Mouse (Mus musculus): ENCODE results near the gene Lgmn. TPM values are rescaled to one million over a fixed set of nuclear protein-coding genes. Genes with fewer than 3 reads are reported as not detected.

Gene Lgmn
- total and polyA plus RNA-seq, 3 experiments, result 38.5 to 49.9 (median 42.6) TPM

GRCm38 (mm10) chr12:102451126-102451851 lies 11.7 kb upstream of the Lgmn start:
- Histone ChIP-seq H3K4me2 (ENCODE audit: insufficient read depth, low read depth, poor library complexity, severe bottlenecking) (peak overlapping the region; percentile 59), H3K4me1 (ENCODE audit: control insufficient read depth in 1 of 2, insufficient read depth in 2 of 2) (peaks cover 17 to 63% of the 10 kb centered on the region in 2 experiments), H3K4me3 (replicated peaks in 1 of 3; ENCODE audit: low read depth in 2 of 3, low read length in 2 of 3, poor library complexity in 1 of 3) (no peak overlapping the region), H3K9me3 (replicated peaks; ENCODE audit: low read length) (no peaks in the 10 kb centered on the region), H3K27me3 (replicated peaks) (no peaks in the 10 kb centered on the region), H3K36me3 (replicated peaks in 1 of 2; ENCODE audit: control insufficient read depth in 1 of 2, insufficient read depth in 1 of 2, low read length in 1 of 2) (no peaks in the 10 kb centered on the region), H3K27ac (ENCODE audit: insufficient read depth, low read depth) (peak overlapping the region; percentile 50; the same call in 1 of the 2 replicates), H3K9ac (ENCODE audit: insufficient read depth, low read depth) (peak overlapping the region; percentile 47), H3K79me2 (replicated peaks; ENCODE audit: control insufficient read depth, extremely low read depth, insufficient read depth, poor library complexity, severe bottlenecking) (no peaks in the 10 kb centered on the region)
- DNase-seq (ENCODE audit: extremely low read depth), result peak; percentile 74
- TF ChIP-seq NRF1 (IDR thresholded peaks at IDR 0.05; ENCODE audit: low read depth, low read length), result no peak
- no peak for TF ChIP-seq JUN (IDR thresholded peaks at IDR 0.05; ENCODE audit: insufficient read depth, low read depth, low read length)
- no peak for TF ChIP-seq E2F4 (IDR thresholded peaks at IDR 0.05; ENCODE audit: insufficient replicate concordance, low read depth, low read length)
- TF ChIP-seq ETS1 (conservative IDR thresholded peaks at IDR 0.05; ENCODE audit: low read depth, low read length), result no peak
- TF ChIP-seq JUND (conservative IDR thresholded peaks at IDR 0.05; ENCODE audit: low read depth, low read length), result no peak
- TF ChIP-seq EP300 (IDR thresholded peaks at IDR 0.05; ENCODE audit: low read length), result peak; percentile 65
- TF ChIP-seq ZMIZ1 (IDR thresholded peaks at IDR 0.05; ENCODE audit: low read depth, low read length), result no peak
- TF ChIP-seq NELFE (IDR thresholded peaks at IDR 0.05; ENCODE audit: low read depth, low read length), result no peak
- TF ChIP-seq MYC (IDR thresholded peaks at IDR 0.05; ENCODE audit: low read depth, low read length), result no peak
- TF ChIP-seq GABPA (IDR thresholded peaks at IDR 0.05; ENCODE audit: insufficient replicate concordance, low read depth, low read length), result no peak
- no peak for TF ChIP-seq KAT2A (IDR thresholded peaks at IDR 0.05; ENCODE audit: insufficient replicate concordance, low read length)
- TF ChIP-seq RAD21 (IDR thresholded peaks at IDR 0.05; ENCODE audit: low read depth, low read length), result no peak
- TF ChIP-seq USF1 (IDR thresholded peaks at IDR 0.05; ENCODE audit: low read depth, low read length), result no peak
- TF ChIP-seq CHD2 (IDR thresholded peaks at IDR 0.05; ENCODE audit: low read length), result no peak
- TF ChIP-seq ELF1 (IDR thresholded peaks at IDR 0.05; ENCODE audit: low read depth, low read length), result peak; percentile 62
- TF ChIP-seq ZNF384 (IDR thresholded peaks at IDR 0.05; ENCODE audit: low read depth, low read length), result no peak
- no peak for TF ChIP-seq ZC3H11A (IDR thresholded peaks at IDR 0.05; ENCODE audit: low read depth, low read length)
- TF ChIP-seq CTCF (conservative IDR thresholded peaks at IDR 0.05 in 1 of 2, IDR thresholded peaks at IDR 0.05 in 1 of 2; ENCODE audit: low read depth in 2 of 2, low read length in 2 of 2), result no peak
- TF ChIP-seq ZKSCAN1 (IDR thresholded peaks at IDR 0.05; ENCODE audit: borderline replicate concordance, low read depth, low read length), result no peak
- TF ChIP-seq TCF12 (IDR thresholded peaks at IDR 0.05; ENCODE audit: low read depth, low read length), result no peak
- TF ChIP-seq MXI1 (IDR thresholded peaks at IDR 0.05; ENCODE audit: low read depth, low read length), result no peak
- TF ChIP-seq CHD1 (IDR thresholded peaks at IDR 0.05; ENCODE audit: low read depth, low read length), result no peak
- no peak for TF ChIP-seq UBTF (IDR thresholded peaks at IDR 0.05; ENCODE audit: low read depth, low read length)
- TF ChIP-seq SMC3 (IDR thresholded peaks at IDR 0.05; ENCODE audit: low read depth, low read length), result no peak
- peak; percentile 51; the same call in 1 of the 2 replicates for TF ChIP-seq SIN3A (IDR thresholded peaks at IDR 0.05; ENCODE audit: low read length)
- no peak for TF ChIP-seq MAX (IDR thresholded peaks at IDR 0.05; ENCODE audit: low read length)
- peak; percentile 62 for TF ChIP-seq IRF4 (IDR thresholded peaks at IDR 0.05; ENCODE audit: low read depth, low read length)
- TF ChIP-seq MEF2A (IDR thresholded peaks at IDR 0.05; ENCODE audit: borderline replicate concordance, low read depth, low read length), result peak; percentile 81; the same call in 1 of the 2 replicates
- TF ChIP-seq PAX5 (IDR thresholded peaks at IDR 0.05; ENCODE audit: low read length), result no peak
- peak; percentile 19; the same call in 1 of the 2 replicates for TF ChIP-seq BHLHE40 (IDR thresholded peaks at IDR 0.05; ENCODE audit: low read depth, low read length)
- peak; percentile 34; the same call in 1 of the 2 replicates for TF ChIP-seq POLR2A (IDR thresholded peaks at IDR 0.05; ENCODE audit: low read depth, low read length)
- no peak for TF ChIP-seq USF2 (conservative IDR thresholded peaks at IDR 0.05; ENCODE audit: low read depth, low read length)
- TF ChIP-seq HCFC1 (IDR thresholded peaks at IDR 0.05; ENCODE audit: low read depth, low read length), result no peak
- peak; percentile 66 for TF ChIP-seq TBP (conservative IDR thresholded peaks at IDR 0.05; ENCODE audit: low read depth, low read length)
- no peak; the same call in 1 of the 2 replicates for TF ChIP-seq MAFK (IDR thresholded peaks at IDR 0.05; ENCODE audit: insufficient replicate concordance, low read length)
- TF ChIP-seq MAZ (IDR thresholded peaks at IDR 0.05; ENCODE audit: low read depth, low read length), result no peak
- no peak for TF ChIP-seq POLR2AphosphoS2 (IDR thresholded peaks at IDR 0.05; ENCODE audit: low read depth, low read length)
- TF ChIP-seq RCOR1 (conservative IDR thresholded peaks at IDR 0.05; ENCODE audit: low read depth, low read length), result no peak
- dilution Hi-C loops (cut with MboI; ENCODE audit: extremely low pct_ligation_motif_present, extremely low pct_unique_long_range_greater_than_20kb, low sequenced_read_pairs) (no loop called here), in situ Hi-C loops (cut with MboI; ENCODE audit: low pct_ligation_motif_present, low pct_unique_long_range_greater_than_20kb, low sequenced_read_pairs) (loop anchor here (5.0 kb wide), 1 partner anchor 54 kb away; no protein-coding TSS in a partner anchor)

Measured in CH12.LX (cell line).